Mouse (Mus musculus): ENCODE data around the gene Adamts2. TPM values are rescaled to one million over a fixed set of nuclear protein-coding genes. Genes with fewer than 3 reads are reported as not detected.

Adamts2 gene
- total RNA-seq, 2 experiments from 2014 or later: 15.1 to 16.4 TPM

DNA sequence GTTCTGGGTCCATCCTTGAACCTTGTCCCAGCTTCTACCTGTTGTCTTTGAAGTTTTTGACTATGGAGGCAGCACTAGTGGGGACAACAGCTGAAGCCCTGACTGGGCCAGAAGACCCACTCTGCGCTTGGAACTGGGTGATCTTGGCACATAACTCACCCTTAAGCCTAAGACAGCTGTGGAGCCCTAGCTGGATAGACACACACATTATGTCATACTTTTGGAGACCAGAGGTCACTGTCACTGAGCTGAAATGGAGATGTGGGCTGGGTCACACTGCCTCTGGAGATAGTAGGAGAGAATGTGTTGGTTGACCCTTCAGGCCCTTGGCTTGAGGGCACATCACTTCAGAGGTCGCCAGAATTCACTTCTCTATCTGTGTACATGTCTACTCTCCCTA is 69.5 kb downstream of the Adamts2 start:
- peak; percentile 17 for DNase-seq

DNA sequence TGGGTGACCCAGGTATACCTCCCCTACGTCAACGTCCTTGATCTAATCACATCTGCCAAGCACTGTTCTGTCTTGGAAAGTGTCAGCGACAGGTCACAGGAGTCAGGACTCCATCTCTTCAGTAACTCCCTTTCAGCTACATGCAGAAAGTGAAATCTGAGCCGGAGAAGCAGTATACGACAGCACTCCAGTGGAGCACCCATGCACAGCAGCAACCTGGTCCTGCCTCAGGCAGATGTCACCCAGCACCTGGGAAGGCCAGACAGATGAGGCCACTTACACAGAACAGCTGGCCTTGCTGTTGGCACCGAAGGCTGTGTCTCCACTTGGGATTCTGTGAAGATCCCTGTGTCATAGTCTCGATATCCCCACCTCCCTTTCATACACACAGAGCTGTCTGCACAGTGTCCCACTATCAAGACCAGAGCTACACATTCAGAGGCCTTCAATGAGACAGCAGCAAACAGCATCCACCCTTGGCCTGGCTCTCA is 70.0 kb downstream of the Adamts2 start:
- no peak for DNase-seq

GRCm38 (mm10) chr11:50672866-50673265 is 71.0 kb downstream of the Adamts2 start:
- DNase-seq: peak; percentile 93

GRCm38 (mm10) chr11:50673525-50674250 is 71.8 kb downstream of the Adamts2 start:
- DNase-seq: peak; percentile 21

- peak; percentile 77 for DNase-seq
Measured at GRCm38 (mm10) chr11:50674390-50674789, 72.5 kb downstream of the Adamts2 start.

DNA sequence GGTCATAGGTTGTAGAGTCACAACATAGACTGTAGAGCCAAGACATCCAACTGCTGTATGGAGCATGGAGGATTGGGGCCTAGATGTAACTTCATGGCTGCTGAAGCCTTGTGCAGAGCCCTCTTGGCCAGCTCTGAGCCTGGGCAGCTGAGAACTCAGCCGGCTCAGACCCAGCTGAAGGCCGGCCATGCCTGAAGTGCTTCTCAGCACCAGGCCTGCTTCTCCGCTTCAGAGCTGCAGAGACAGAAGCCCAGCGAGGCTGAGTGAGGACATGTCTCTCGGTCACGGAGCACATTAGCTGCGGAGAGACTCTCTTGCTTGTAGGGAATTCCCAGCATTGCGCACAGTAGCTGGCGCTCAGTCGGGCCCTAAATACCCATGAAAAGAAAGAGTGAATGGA is 76.8 kb downstream of the Adamts2 start:
- DNase-seq: peak; percentile 50

- DNase-seq: peak; percentile 62
Measured at GRCm38 (mm10) chr11:50681940-50682339, 80.1 kb downstream of the Adamts2 start.

- no peak for DNase-seq
Measured at GRCm38 (mm10) chr11:50683821-50684220, 81.9 kb downstream of the Adamts2 start.

- DNase-seq: no peak
Measured at GRCm38 (mm10) chr11:50688584-50688983, 86.7 kb downstream of the Adamts2 start.

DNA sequence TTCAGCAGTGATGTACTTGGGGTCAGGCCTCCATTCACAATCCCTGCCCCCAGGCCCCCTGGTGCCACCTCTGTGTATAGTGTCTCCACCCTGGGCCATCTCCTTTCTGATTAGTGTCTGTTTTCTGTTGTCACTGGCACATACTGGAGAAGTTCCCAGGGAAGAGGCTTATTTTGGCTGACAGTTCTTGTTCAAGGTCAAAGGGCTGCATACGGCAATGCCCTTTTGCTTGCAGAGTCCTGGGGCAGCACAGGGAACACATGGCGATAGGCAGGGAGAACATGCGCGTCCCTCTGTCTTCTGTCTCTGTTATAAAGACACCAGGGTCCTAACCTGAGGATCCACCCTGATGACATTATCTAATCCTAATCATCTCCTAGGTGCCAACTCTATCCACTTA is 87.8 kb downstream of the Adamts2 start:
- no peak for DNase-seq

DNA sequence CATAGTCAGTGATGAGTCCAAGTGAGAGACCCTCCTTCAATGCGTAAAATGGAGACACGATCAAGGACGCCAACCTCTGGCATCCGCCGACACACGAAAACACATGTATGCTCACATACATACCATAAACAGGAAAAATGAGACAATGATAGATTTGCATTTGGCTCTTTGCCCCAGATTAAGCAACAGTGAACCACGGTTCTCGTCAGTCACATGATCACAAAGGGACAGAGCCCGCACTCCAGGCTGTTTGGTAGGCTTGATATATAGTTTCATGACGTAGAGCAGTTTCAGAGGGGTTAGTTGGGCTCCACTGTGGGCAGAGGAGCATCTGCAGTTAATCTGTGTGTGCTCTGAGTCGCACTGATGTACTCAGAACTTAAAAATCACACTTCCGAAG is 98.1 kb downstream of the Adamts2 start:
- DNase-seq: no peak

- peak; percentile 58 for DNase-seq
Measured at GRCm38 (mm10) chr11:50700496-50700895, 98.6 kb downstream of the Adamts2 start.

GRCm38 (mm10) chr11:50703397-50703796 is 101.5 kb downstream of the Adamts2 start:
- no peak for DNase-seq

GRCm38 (mm10) chr11:50704511-50704910 is 102.6 kb downstream of the Adamts2 start:
- no peak for DNase-seq

GRCm38 (mm10) chr11:50707259-50707658 is 105.4 kb downstream of the Adamts2 start:
- no peak for DNase-seq

DNA sequence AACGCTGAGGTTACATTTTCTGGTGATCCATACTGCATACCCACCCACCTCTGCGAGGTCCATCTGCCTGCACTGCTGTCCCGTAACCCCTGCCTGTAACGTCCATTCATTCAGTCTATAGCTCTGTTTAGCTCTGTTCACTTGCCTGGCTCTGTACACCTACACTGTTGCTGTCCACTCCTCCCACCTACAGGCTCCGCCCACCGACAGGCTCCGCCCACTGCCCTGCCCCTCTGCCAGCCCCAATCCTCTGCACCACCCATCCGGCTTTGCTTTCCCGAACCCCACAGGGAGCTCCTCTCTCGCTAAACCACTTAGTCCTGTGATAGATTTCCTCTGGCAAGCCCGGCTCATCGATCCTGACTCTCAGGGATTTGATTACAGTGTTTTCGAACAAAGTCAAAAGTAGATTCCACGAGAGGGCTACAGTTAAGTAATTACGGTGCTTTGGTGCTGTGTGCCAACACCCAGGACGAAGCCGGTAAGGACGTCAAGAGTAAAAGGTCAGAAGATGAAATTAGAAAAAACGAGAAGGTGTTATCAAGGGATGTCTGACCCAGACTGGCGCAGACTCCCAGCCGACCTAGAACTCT is 111.8 kb downstream of the Adamts2 start:
- DNase-seq: no peak

GRCm38 (mm10) chr11:50715091-50715490 is 113.2 kb downstream of the Adamts2 start:
- no peak for DNase-seq

DNA sequence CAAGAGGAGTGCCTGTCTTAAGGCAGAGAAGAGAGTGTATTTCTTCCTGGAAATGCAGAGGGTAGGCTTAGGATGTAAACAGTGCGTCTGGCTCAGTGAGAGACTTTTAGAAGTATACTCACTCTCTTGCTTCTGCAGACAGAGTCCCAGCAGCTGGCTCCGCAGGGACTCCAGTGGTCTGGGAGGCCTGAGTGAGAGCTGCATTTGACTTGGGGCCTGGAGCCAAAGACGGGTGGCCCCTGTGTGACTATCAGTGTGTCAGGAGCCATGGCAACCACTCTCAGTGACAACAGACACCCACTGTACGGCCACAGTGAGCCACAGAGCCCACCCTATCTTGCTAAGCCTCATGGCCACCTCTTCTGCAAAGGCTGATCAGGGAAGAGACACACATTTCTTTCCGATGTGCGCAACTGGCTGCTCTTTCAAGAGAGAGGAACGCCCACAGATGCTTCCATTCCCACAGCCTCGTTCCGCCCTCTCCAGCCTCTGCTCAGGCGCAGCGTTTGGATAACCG is 115.6 kb downstream of the Adamts2 start:
- DNase-seq: peak; percentile 45

DNA sequence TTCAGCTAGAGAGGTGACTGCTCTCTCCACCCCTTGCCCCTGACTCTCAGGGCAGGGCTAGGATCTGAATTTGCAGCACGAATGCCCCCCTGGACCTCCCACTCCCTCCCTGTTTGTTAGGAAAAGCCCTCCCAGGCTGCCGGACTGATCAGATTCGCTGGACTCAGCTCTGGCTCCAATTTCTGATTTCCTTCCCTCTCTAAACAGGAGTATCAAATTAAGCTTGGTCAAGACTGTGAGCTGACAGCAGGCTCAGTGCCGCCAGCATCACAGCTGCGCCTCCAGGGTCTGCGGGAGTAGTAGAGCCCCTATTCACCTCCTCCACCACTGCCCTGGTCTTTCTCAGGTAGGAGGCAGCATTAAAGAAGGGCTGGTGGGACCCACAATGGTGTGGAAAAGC is 117.0 kb downstream of the Adamts2 start:
- DNase-seq: no peak

DNA sequence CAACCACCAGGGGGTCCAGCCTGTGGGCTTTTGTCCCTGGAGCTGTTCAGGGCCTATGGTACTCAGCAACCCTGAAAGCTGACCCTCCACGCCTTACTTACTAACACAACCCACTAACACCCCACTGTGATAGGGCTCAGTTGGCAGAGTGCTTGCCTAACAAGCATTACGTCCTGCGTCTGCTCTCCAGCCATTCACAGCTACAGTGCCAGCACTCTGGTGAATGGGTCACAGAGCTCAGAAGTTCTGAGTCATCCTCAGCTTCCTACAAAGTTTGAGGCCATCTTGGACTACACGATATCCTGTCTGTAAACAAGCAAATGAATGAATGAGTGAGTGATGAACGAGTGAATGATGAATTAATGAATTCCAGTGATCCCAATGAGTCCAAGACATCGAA is 118.5 kb downstream of the Adamts2 start:
- DNase-seq: no peak

DNA sequence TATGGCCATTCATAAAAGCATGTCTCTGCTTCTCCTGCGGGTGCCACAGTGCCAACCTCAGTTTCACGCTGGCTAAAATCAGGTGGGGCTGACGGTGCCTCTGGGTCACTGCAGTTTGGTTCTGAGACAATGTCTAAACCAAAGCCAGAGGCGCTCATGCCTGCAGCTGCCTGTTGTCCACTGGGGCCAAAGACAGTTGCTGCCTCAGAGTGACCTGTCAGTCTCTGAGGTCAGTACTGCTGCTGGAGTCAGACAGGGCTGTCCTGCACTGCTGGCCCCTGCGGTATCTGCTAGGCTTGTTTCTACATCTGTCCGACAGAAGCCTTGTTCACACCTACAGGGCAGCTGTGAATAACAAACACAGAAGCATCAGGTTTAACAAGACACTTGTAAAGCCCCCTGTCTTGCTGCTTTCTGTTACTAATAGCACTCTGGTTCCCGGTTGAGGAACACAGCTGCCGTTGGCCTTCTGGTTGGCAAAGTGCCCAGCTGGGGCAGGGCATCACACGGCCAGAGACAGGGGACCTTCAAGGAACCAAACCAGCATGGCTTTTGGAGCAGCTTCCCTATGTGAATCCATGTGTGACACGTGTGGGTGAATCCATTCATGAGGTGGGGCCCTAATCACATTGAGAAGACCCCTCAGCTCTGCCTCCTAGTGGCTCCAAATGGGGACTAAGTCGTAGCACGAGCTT is 119.1 kb downstream of the Adamts2 start:
- no peak for DNase-seq

DNA sequence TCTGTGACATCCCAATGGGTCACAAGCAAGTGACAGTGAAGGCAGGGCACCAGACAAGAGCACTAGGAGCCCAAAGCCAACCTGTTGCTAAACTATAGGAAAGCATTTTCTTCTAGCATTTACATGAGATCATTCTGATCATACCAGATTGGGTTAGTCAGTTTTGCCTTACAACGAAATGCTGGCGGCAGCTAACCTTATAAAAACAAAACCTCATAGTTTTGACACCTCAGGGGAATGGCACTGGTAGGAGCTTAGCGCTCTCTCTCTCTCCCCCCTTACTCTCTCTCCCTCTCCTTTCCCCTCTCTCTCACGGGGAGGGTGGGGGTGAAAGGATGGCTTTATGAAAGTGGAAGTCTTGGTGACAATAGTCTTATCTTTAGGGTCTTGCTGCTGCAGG is 123.7 kb downstream of the Adamts2 start:
- no peak for DNase-seq

DNA sequence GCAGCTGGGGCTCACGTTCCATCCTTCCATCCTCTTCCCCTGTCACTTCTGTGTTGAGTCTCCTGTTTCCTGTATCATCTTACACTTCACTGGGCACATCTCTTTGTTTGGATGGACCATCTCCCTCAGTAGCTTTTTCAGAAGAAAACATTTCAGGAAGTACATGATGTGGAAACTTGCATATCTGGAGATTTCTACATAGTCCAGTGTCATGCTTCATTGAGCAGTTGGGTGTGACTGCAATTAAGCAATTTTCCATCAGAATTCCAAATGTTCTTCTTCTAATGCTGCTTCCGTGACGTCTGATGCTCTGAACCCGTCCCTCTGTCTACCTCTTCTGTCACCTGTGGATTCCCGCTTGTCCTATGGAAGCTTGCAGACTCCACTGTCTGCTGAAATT is 124.2 kb downstream of the Adamts2 start:
- DNase-seq: no peak

Data from gastrocnemius, postnatal 25 days (tissue).